Mouse (Mus musculus): ENCODE measurements at regions not wholly inside any gene's neighbourhood (a gene's known extent, or its start where the extent isn't known, plus 50 kb on each side); places are given as distances from the start of the nearest gene placed in this dataset.

- no peaks in the 10 kb centered on the region for H3K36me3 ChIP-seq (ENCODE audit: control insufficient read depth)
- peaks cover 11% of the 10 kb centered on the region for H3K4me1 ChIP-seq (ENCODE audit: control insufficient read depth)
- TF ChIP-seq GATA1 (IDR thresholded peaks at IDR 0.05; ENCODE audit: low read length) (no peak), TAL1 (IDR thresholded peaks at IDR 0.05; ENCODE audit: low read length) (no peak)
- no peak overlapping the region for H3K4me3 ChIP-seq (replicated peaks)
- no peaks in the 10 kb centered on the region for H3K27me3 ChIP-seq (ENCODE audit: control insufficient read depth)
- no peaks in the 10 kb centered on the region for H3K9me3 ChIP-seq (ENCODE audit: control insufficient read depth, low read length)
Measured at GRCm38 (mm10) chr9:72166084-72166483, 54.4 kb upstream of the Tcf12 start.

- H3K4me3 ChIP-seq (replicated peaks) = no peak overlapping the region
- H3K36me3 ChIP-seq (ENCODE audit: control insufficient read depth) = no peaks in the 10 kb centered on the region
- peaks cover 11% of the 10 kb centered on the region for H3K4me1 ChIP-seq (ENCODE audit: control insufficient read depth)
- H3K27me3 ChIP-seq (ENCODE audit: control insufficient read depth) = no peaks in the 10 kb centered on the region
- TF ChIP-seq GATA1 (IDR thresholded peaks at IDR 0.05; ENCODE audit: low read length) = no peak
- no peak for TF ChIP-seq TAL1 (IDR thresholded peaks at IDR 0.05; ENCODE audit: low read length)
- no peaks in the 10 kb centered on the region for H3K9me3 ChIP-seq (ENCODE audit: control insufficient read depth, low read length)
Measured at GRCm38 (mm10) chr9:72166611-72167010, 54.9 kb upstream of the Tcf12 start.

- Histone ChIP-seq H3K9me3 (ENCODE audit: control insufficient read depth, low read length) (no peaks in the 10 kb centered on the region), H3K36me3 (ENCODE audit: control insufficient read depth) (no peaks in the 10 kb centered on the region), H3K27me3 (ENCODE audit: control insufficient read depth) (no peaks in the 10 kb centered on the region), H3K4me1 (ENCODE audit: control insufficient read depth) (peaks cover 11% of the 10 kb centered on the region), H3K4me3 (replicated peaks) (no peak overlapping the region)
- no peak for TF ChIP-seq GATA1 (IDR thresholded peaks at IDR 0.05; ENCODE audit: low read length)
- TF ChIP-seq TAL1 (IDR thresholded peaks at IDR 0.05; ENCODE audit: low read length) = no peak
Measured at GRCm38 (mm10) chr9:72169231-72169630, 57.6 kb upstream of the Tcf12 start.

- H3K4me1 ChIP-seq (ENCODE audit: control insufficient read depth) = peaks cover 11% of the 10 kb centered on the region
- no peaks in the 10 kb centered on the region for H3K36me3 ChIP-seq (ENCODE audit: control insufficient read depth)
- H3K9me3 ChIP-seq (ENCODE audit: control insufficient read depth, low read length) = no peaks in the 10 kb centered on the region
- peak overlapping the region; percentile 58 for H3K4me3 ChIP-seq (replicated peaks)
- no peak for TF ChIP-seq TAL1 (IDR thresholded peaks at IDR 0.05; ENCODE audit: low read length)
- TF ChIP-seq GATA1 (IDR thresholded peaks at IDR 0.05; ENCODE audit: low read length) = no peak
- H3K27me3 ChIP-seq (ENCODE audit: control insufficient read depth) = no peaks in the 10 kb centered on the region
Measured at GRCm38 (mm10) chr9:72169728-72170188, 58.1 kb upstream of the Tcf12 start.

- Histone ChIP-seq H3K27me3 (ENCODE audit: control insufficient read depth) (no peaks in the 10 kb centered on the region), H3K36me3 (ENCODE audit: control insufficient read depth) (no peaks in the 10 kb centered on the region), H3K4me1 (ENCODE audit: control insufficient read depth) (peaks cover 11% of the 10 kb centered on the region), H3K4me3 (replicated peaks) (peak overlapping the region; percentile 58), H3K9me3 (ENCODE audit: control insufficient read depth, low read length) (no peaks in the 10 kb centered on the region)
- TF ChIP-seq GATA1 (IDR thresholded peaks at IDR 0.05; ENCODE audit: low read length) = no peak
- TF ChIP-seq TAL1 (IDR thresholded peaks at IDR 0.05; ENCODE audit: low read length) = no peak
Measured at GRCm38 (mm10) chr9:72170235-72170634, 58.6 kb upstream of the Tcf12 start.

- Histone ChIP-seq H3K27me3 (ENCODE audit: control insufficient read depth) (no peaks in the 10 kb centered on the region), H3K4me1 (ENCODE audit: control insufficient read depth) (peaks cover 11% of the 10 kb centered on the region), H3K36me3 (ENCODE audit: control insufficient read depth) (no peaks in the 10 kb centered on the region), H3K9me3 (ENCODE audit: control insufficient read depth, low read length) (no peaks in the 10 kb centered on the region), H3K4me3 (replicated peaks) (no peak overlapping the region)
- TF ChIP-seq GATA1 (IDR thresholded peaks at IDR 0.05; ENCODE audit: low read length) (no peak), TAL1 (IDR thresholded peaks at IDR 0.05; ENCODE audit: low read length) (no peak)
Measured at GRCm38 (mm10) chr9:72172331-72172730, 60.7 kb upstream of the Tcf12 start.

- no peaks in the 10 kb centered on the region for H3K9me3 ChIP-seq (ENCODE audit: control insufficient read depth, low read length)
- TF ChIP-seq TAL1 (IDR thresholded peaks at IDR 0.05; ENCODE audit: low read length) (no peak), GATA1 (IDR thresholded peaks at IDR 0.05; ENCODE audit: low read length) (no peak)
- no peaks in the 10 kb centered on the region for H3K36me3 ChIP-seq (ENCODE audit: control insufficient read depth)
- no peak overlapping the region for H3K4me3 ChIP-seq (replicated peaks)
- H3K27me3 ChIP-seq (ENCODE audit: control insufficient read depth) = no peaks in the 10 kb centered on the region
- no peaks in the 10 kb centered on the region for H3K4me1 ChIP-seq (ENCODE audit: control insufficient read depth)
Measured at GRCm38 (mm10) chr9:72180972-72181371, 69.3 kb upstream of the Tcf12 start.

GRCm38 (mm10) chr9:72183336-72183735 lies 71.7 kb upstream of the Tcf12 start:
- TF ChIP-seq GATA1 (IDR thresholded peaks at IDR 0.05; ENCODE audit: low read length) = no peak
- TF ChIP-seq TAL1 (IDR thresholded peaks at IDR 0.05; ENCODE audit: low read length) = no peak
- Histone ChIP-seq H3K4me1 (ENCODE audit: control insufficient read depth) (no peaks in the 10 kb centered on the region), H3K9me3 (ENCODE audit: control insufficient read depth, low read length) (no peaks in the 10 kb centered on the region), H3K4me3 (replicated peaks) (no peak overlapping the region), H3K36me3 (ENCODE audit: control insufficient read depth) (no peaks in the 10 kb centered on the region), H3K27me3 (ENCODE audit: control insufficient read depth) (no peaks in the 10 kb centered on the region)

- Histone ChIP-seq H3K4me3 (replicated peaks) (no peak overlapping the region), H3K9me3 (ENCODE audit: control insufficient read depth, low read length) (no peaks in the 10 kb centered on the region), H3K36me3 (ENCODE audit: control insufficient read depth) (no peaks in the 10 kb centered on the region), H3K27me3 (ENCODE audit: control insufficient read depth) (no peaks in the 10 kb centered on the region), H3K4me1 (ENCODE audit: control insufficient read depth) (no peaks in the 10 kb centered on the region)
- TF ChIP-seq GATA1 (IDR thresholded peaks at IDR 0.05; ENCODE audit: low read length) = no peak
- no peak for TF ChIP-seq TAL1 (IDR thresholded peaks at IDR 0.05; ENCODE audit: low read length)
Measured at GRCm38 (mm10) chr9:72183925-72184324, 72.3 kb upstream of the Tcf12 start.

GRCm38 (mm10) chr9:72189867-72190266 lies 78.2 kb upstream of the Tcf12 start:
- Histone ChIP-seq H3K27me3 (ENCODE audit: control insufficient read depth) (no peaks in the 10 kb centered on the region), H3K4me1 (ENCODE audit: control insufficient read depth) (no peaks in the 10 kb centered on the region), H3K9me3 (ENCODE audit: control insufficient read depth, low read length) (no peaks in the 10 kb centered on the region; the same call in 1 of the 2 replicates), H3K36me3 (ENCODE audit: control insufficient read depth) (no peaks in the 10 kb centered on the region), H3K4me3 (replicated peaks) (no peak overlapping the region)
- no peak for TF ChIP-seq GATA1 (IDR thresholded peaks at IDR 0.05; ENCODE audit: low read length)
- TF ChIP-seq TAL1 (IDR thresholded peaks at IDR 0.05; ENCODE audit: low read length) = no peak

Data from erythroblast, embryonic 14.5 days (primary cell).